ENCODE assay signal across 13 mouse cellular contexts in the genomic region with DNA sequence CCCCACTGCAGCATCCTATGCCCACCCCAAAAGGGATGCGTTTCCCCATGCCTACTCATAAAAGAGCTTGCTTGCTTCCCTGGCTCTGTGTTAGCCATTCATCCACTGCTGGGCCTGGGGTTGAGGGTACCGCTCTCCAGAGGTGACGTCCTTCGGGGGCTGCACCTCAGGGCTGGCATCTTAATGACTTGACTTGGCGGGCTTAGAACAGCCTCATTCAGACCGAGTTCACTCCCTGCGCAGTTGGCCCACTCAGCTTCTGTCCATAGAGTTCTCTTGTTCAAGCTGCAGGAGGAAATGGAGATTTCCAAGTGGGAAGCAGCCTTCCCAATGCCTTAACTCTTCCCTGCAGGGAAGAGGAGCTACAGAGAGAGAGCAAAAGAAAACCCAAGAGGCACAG. TPM values are rescaled to one million over a fixed set of nuclear protein-coding genes. Genes with fewer than 3 reads are reported as not detected.
DNase-seq lines count a peak whose midpoint lies in the region; ATAC-seq and TF ChIP-seq lines count a peak whose summit lies in the region.
"Had no signal": no experiment of that assay in that cellular context is flagged by ENCODE, and none has a peak within 500 bp of the region (broad histone marks: within the 10 kb centered on the region; RNA-seq: fewer than 3 reads in every experiment).

No protein-coding gene starts in this region.

- no peaks in the 10 kb centered on the region for H3K36me3 ChIP-seq in kidney, postnatal 0 days (ENCODE audit: insufficient read depth, low read length)
- H3K36me3 ChIP-seq in embryonic facial prominence, embryonic 10.5 days (replicated peaks) = no peaks in the 10 kb centered on the region
- no peaks in the 10 kb centered on the region for H3K36me3 ChIP-seq in limb, embryonic 15.5 days
- H3K36me3 ChIP-seq: stomach, embryonic 15.5 days had no signal

- intact Hi-C loops in gastrocnemius, adult 2 months (cut with DNase I) = no loop called here
- intact Hi-C loops in gastrocnemius, postnatal 14 days (cut with DNase I; ENCODE audit: low total_unique reads) = no loop called here

- peaks cover 26% of the 10 kb centered on the region for H3K4me1 ChIP-seq in kidney, postnatal 0 days (replicated peaks; ENCODE audit: insufficient read depth, low read length)
- H3K4me1 ChIP-seq in embryonic facial prominence, embryonic 10.5 days = peaks cover 52% of the 10 kb centered on the region
- peaks cover 51% of the 10 kb centered on the region for H3K4me1 ChIP-seq in limb, embryonic 15.5 days

- peak; percentile 17 for DNase-seq in gastrocnemius, adult 2 months
- no peak for DNase-seq in gastrocnemius, adult 18-20 months (ENCODE audit: low spot score)
- DNase-seq in kidney, postnatal 0 days (ENCODE audit: low spot score) = no peak
- no peak for DNase-seq in kidney, adult 8-10 months
- no peak for DNase-seq in embryonic facial prominence, embryonic 10.5 days (ENCODE audit: low spot score)
- no peak for DNase-seq in liver
- DNase-seq in gastrocnemius, postnatal 14 days = no peak
- DNase-seq: adrenal gland, adult 8-10 months; cerebellum, adult 8-10 months; kidney, postnatal 36 days had no signal

- peak overlapping the region; percentile 79 for H3K27ac ChIP-seq in gastrocnemius, adult 2 months
- H3K27ac ChIP-seq in kidney, postnatal 0 days = peak overlapping the region; percentile 20; the same call in 1 of the 2 replicates
- peak overlapping the region; percentile 63 for H3K27ac ChIP-seq in embryonic facial prominence, embryonic 10.5 days (replicated peaks)
- peak overlapping the region; percentile 68 for H3K27ac ChIP-seq in limb, embryonic 15.5 days
- H3K27ac ChIP-seq: liver, embryonic 14.5 days had no signal

- H3K4me3 ChIP-seq in gastrocnemius, adult 2 months = peak overlapping the region; percentile 42
- no peak overlapping the region for H3K4me3 ChIP-seq in kidney, postnatal 0 days (replicated peaks; ENCODE audit: low read depth, low read length)
- H3K4me3 ChIP-seq in embryonic facial prominence, embryonic 10.5 days = no peak overlapping the region
- no peak overlapping the region for H3K4me3 ChIP-seq in limb, embryonic 15.5 days
- H3K4me3 ChIP-seq: stomach, embryonic 15.5 days had no signal

- TF ChIP-seq CTCF in gastrocnemius, adult 2 months (IDR thresholded peaks at IDR 0.05) = no peak
- TF ChIP-seq CTCF in kidney, postnatal 0 days (IDR thresholded peaks at IDR 0.05; ENCODE audit: low read depth) = no peak

- no peak for ATAC-seq in kidney, postnatal 0 days (replicated peaks; ENCODE audit: low FRiP score, low read depth)
- 0 out of 2 replicates have a peak, but pooled peaks have one; percentile 46 for ATAC-seq in limb, embryonic 15.5 days (ENCODE audit: insufficient number of reproducible peaks, low FRiP score, low TSS enrichment, low read depth)

- H3K27me3 ChIP-seq in kidney, postnatal 0 days (ENCODE audit: insufficient read depth, low read length) = no peaks in the 10 kb centered on the region
- 0 out of 2 replicates have a peak, but pooled peaks cover 4% of the 10 kb centered on the region for H3K27me3 ChIP-seq in embryonic facial prominence, embryonic 10.5 days (replicated peaks; ENCODE audit: low read depth, poor library complexity, severe bottlenecking)
- H3K27me3 ChIP-seq in limb, embryonic 15.5 days = no peaks in the 10 kb centered on the region
- H3K27me3 ChIP-seq: stomach, embryonic 15.5 days had no signal

- H3K9me3 ChIP-seq in kidney, postnatal 0 days (replicated peaks; ENCODE audit: low read length) = no peaks in the 10 kb centered on the region
- H3K9me3 ChIP-seq in embryonic facial prominence, embryonic 10.5 days = no peaks in the 10 kb centered on the region
- no peaks in the 10 kb centered on the region for H3K9me3 ChIP-seq in limb, embryonic 15.5 days
- H3K9me3 ChIP-seq: stomach, embryonic 15.5 days had no signal

- no peak overlapping the region for H3K4me2 ChIP-seq in kidney, postnatal 0 days (ENCODE audit: low read length)
- H3K4me2 ChIP-seq in limb, embryonic 15.5 days = 0 out of 2 replicates have a peak overlapping the region, but pooled peaks have one; percentile 7
- H3K4me2 ChIP-seq: stomach, embryonic 15.5 days had no signal

- 41% methylated on average over 7 of the region's 7 CpGs for WGBS in kidney, postnatal 0 days
- 54% methylated on average over 7 of the region's 7 CpGs for WGBS in embryonic facial prominence, embryonic 10.5 days
- WGBS in limb, embryonic 15.5 days = 36% methylated on average over 7 of the region's 7 CpGs

- no peak overlapping the region for H3K9ac ChIP-seq in kidney, postnatal 0 days (ENCODE audit: low read depth, low read length)
- H3K9ac ChIP-seq in limb, embryonic 15.5 days = no peak overlapping the region
- H3K9ac ChIP-seq: liver, embryonic 14.5 days; stomach, embryonic 15.5 days had no signal

RNA-seq across cellular contexts. Expression of gene Epas1, which starts 32.1 kb away (rescaled TPM):
- 100 to 1,000 TPM in 1 of 2 experiments, 10 to 100 TPM in 1; 96.6 to 127 TPM for total RNA-seq in gastrocnemius, adult 2 months (2021)
- 100 to 1,000 TPM in 1 of 2 experiments, 10 to 100 TPM in 1; 97.7 to 101 TPM for total RNA-seq in gastrocnemius, adult 18-20 months (2021)
- 12.8 and 14.3 TPM in 2 replicates for polyA plus RNA-seq in kidney, postnatal 0 days (2015; fragmentation: Nextera tagmentation; extraction: Ambion mirVana)
- 2.8 and 2.9 TPM in 2 replicates for polyA plus RNA-seq in embryonic facial prominence, embryonic 10.5 days (2016; fragmentation: Nextera tagmentation; extraction: Ambion mirVana)
- polyA plus RNA-seq in limb, embryonic 15.5 days (2015; fragmentation: Nextera tagmentation; extraction: Ambion mirVana) = 5.6 and 5.9 TPM in 2 replicates
- 100 to 1,000 TPM in 1 of 2 experiments, 10 to 100 TPM in 1; 91.8 to 114 TPM for total RNA-seq in gastrocnemius, postnatal 14 days (2021)

Comparison
In these comparisons a context has a peak if more than half of its experiments do, and no peak if none do; other contexts are left out.
1. H3K27ac ChIP-seq: peak in every context shown above with its lines; median percentile 79 in gastrocnemius, adult 2 months; 68 in limb, embryonic 15.5 days; 63 in embryonic facial prominence, embryonic 10.5 days; 20 in kidney, postnatal 0 days.